Mouse (Mus musculus): ENCODE measurements around the gene Pacs2. TPM values are rescaled to one million over a fixed set of nuclear protein-coding genes. Genes with fewer than 3 reads are reported as not detected.

Pacs2 gene
- polyA plus RNA-seq, 1 experiment from 2014 or later, result 22.6 TPM

DNA sequence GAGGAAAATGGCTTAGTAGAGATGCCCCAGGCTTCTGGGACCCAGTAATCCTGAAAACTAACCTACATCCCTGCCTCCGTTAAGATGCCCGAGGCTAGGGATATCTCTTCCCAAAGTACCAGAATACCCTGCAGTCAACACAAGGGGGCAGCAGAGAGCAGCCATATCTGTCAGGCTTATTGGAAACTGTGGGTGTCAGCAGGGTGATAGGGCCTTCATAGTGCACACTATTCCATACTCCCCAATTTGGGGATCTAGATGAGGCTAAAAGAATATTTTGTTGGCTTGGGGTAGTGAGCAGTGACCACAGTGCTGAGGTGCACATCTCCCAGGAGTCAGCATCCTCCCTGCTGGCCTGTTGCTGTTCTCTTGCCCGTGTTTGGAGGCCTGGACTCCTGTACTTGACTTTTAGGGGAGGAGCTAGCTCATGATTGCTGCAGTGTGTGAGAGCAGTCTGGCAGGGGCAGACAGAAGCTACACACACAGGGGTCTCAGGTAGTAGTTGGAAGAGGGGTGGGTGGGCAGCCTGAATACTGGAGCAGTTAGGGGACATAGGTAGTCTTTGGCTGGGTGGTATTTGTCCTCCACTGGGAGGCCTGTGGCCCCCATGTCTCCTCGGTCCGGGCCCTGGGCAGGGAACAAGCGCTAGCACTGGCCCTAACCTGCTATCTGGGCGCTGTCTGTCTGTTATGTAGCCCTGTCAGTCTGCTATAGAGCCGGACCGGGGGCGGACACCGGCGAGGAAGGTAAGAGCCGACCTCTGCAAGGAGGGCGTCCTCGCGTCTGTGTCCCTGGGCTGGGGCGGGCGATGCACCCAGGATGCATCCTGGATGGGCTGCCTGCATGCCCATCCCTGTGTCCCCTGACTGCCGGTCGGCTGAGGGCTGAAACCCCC lies 105.5 kb downstream of the Pacs2 start:
- 87% methylated on average over 20 of the region's 20 CpGs for WGBS
- Histone ChIP-seq H3K9me3 (no peaks in the 10 kb centered on the region), H3K36me3 (peaks cover 69% of the 10 kb centered on the region), H3K4me2 (replicated peaks) (no peak overlapping the region), H3K27ac (replicated peaks) (no peak overlapping the region), H3K9ac (replicated peaks) (no peak overlapping the region), H3K4me3 (no peak overlapping the region), H3K27me3 (no peaks in the 10 kb centered on the region), H3K4me1 (no peaks in the 10 kb centered on the region)
- peak; percentile 78 for ATAC-seq (replicated peaks)

Small RNAs within 50 kb of the gene (microRNA-seq; reads per million reads assigned to microRNA genes)
- not detected for gene Gm44471

Other genes with a start within 250 kb of the Pacs2 start
- gene Ahnak2, start 211.9 kb upstream of the Pacs2 start, polyA plus RNA-seq (2015; fragmentation: Nextera tagmentation; extraction: Ambion mirVana), result 0.92 and 1.1 TPM in 2 replicates
- gene Clba1, start 205.6 kb upstream of the Pacs2 start, polyA plus RNA-seq (2015; fragmentation: Nextera tagmentation; extraction: Ambion mirVana), result 16.9 and 18.5 TPM in 2 replicates
- 81.3 and 82.0 TPM in 2 replicates for gene Cdca4, start 185.1 kb upstream of the Pacs2 start, polyA plus RNA-seq (2015; fragmentation: Nextera tagmentation; extraction: Ambion mirVana)
- not detected in 2 replicates for gene Gpr132, start 146.3 kb upstream of the Pacs2 start, polyA plus RNA-seq (2015; fragmentation: Nextera tagmentation; extraction: Ambion mirVana)
- gene Jag2, start 84.7 kb upstream of the Pacs2 start, polyA plus RNA-seq (2015; fragmentation: Nextera tagmentation; extraction: Ambion mirVana), result 8.3 and 9.1 TPM in 2 replicates
- 59.0 and 63.2 TPM in 2 replicates for gene Nudt14, start 72.4 kb upstream of the Pacs2 start, polyA plus RNA-seq (2015; fragmentation: Nextera tagmentation; extraction: Ambion mirVana)
- 46.1 and 48.1 TPM in 2 replicates for gene Btbd6, start 38.0 kb upstream of the Pacs2 start, polyA plus RNA-seq (2015; fragmentation: Nextera tagmentation; extraction: Ambion mirVana)
- gene Brf1, start 13.8 kb upstream of the Pacs2 start, polyA plus RNA-seq (2015; fragmentation: Nextera tagmentation; extraction: Ambion mirVana), result 67.3 and 67.7 TPM in 2 replicates
- gene Tex22, start 60.0 kb downstream of the Pacs2 start, polyA plus RNA-seq (2015; fragmentation: Nextera tagmentation; extraction: Ambion mirVana), result 0.18 and 0.37 TPM in 2 replicates
- gene Mta1, start 83.8 kb downstream of the Pacs2 start, polyA plus RNA-seq (2015; fragmentation: Nextera tagmentation; extraction: Ambion mirVana), result 15.2 and 17.9 TPM in 2 replicates
- 407 and 414 TPM in 2 replicates for gene Crip2, start 125.7 kb downstream of the Pacs2 start, polyA plus RNA-seq (2015; fragmentation: Nextera tagmentation; extraction: Ambion mirVana)
- 29.1 and 31.5 TPM in 2 replicates for gene Crip1, start 131.8 kb downstream of the Pacs2 start, polyA plus RNA-seq (2015; fragmentation: Nextera tagmentation; extraction: Ambion mirVana)
- gene Tedc1, start 141.9 kb downstream of the Pacs2 start, polyA plus RNA-seq (2015; fragmentation: Nextera tagmentation; extraction: Ambion mirVana), result 22.6 and 24.9 TPM in 2 replicates
- 38.9 and 41.1 TPM in 2 replicates for gene Tmem121, start 171.4 kb downstream of the Pacs2 start, polyA plus RNA-seq (2015; fragmentation: Nextera tagmentation; extraction: Ambion mirVana)